Mouse (Mus musculus): ENCODE data around the gene Commd1. TPM values are rescaled to one million over a fixed set of nuclear protein-coding genes. Genes with fewer than 3 reads are reported as not detected.

Commd1 gene
- polyA plus RNA-seq, 1 experiment: 35.7 TPM

DNA sequence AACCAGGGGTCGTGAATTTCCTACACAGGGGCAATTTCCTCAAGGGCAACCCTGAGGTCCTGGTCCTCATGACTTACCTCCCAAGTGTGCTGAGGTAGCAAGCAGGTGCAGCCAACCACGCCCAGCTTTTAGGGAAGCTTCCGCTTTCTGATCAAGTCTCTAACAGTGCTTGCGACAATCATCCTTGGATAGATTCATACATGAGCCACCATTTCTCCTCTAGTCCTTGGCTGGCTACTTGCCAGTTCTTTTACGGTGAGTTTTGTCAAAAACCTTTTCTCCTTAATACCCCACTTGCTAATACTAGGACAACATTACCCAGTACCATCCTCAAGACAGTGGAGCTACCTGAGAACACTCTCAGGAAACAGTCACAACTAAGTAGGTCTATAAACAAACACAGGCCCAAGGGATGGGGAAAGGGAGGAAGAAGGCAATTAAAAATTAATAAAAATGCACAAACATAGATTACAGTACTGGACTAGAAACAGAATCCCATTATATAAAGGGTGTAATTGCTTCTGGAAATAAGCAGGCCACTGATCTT, 133.5 kb downstream of the Commd1 start:
- Histone ChIP-seq H3K4me3 (ENCODE audit: insufficient read depth, low read depth, low read length) (no peak overlapping the region), H3K27me3 (replicated peaks; ENCODE audit: control insufficient read depth, insufficient read depth, low read length) (no peaks in the 10 kb centered on the region), H3K27ac (ENCODE audit: insufficient read depth, low read depth, low read length) (peak overlapping the region; percentile 92), H3K4me1 (ENCODE audit: control insufficient read depth, insufficient read depth, low read length) (peaks cover 81% of the 10 kb centered on the region), H3K36me3 (ENCODE audit: control insufficient read depth, insufficient read depth, low read length) (no peaks in the 10 kb centered on the region)
- TF ChIP-seq POLR2A (IDR thresholded peaks at IDR 0.05; ENCODE audit: low read depth, low read length): no peak
- TF ChIP-seq CTCF (conservative IDR thresholded peaks at IDR 0.05; ENCODE audit: insufficient read depth, insufficient read length, low read depth, low read length): no peak
- peak; percentile 51 for DNase-seq
- 34% methylated on average over 5 of the region's 5 CpGs for WGBS

DNA sequence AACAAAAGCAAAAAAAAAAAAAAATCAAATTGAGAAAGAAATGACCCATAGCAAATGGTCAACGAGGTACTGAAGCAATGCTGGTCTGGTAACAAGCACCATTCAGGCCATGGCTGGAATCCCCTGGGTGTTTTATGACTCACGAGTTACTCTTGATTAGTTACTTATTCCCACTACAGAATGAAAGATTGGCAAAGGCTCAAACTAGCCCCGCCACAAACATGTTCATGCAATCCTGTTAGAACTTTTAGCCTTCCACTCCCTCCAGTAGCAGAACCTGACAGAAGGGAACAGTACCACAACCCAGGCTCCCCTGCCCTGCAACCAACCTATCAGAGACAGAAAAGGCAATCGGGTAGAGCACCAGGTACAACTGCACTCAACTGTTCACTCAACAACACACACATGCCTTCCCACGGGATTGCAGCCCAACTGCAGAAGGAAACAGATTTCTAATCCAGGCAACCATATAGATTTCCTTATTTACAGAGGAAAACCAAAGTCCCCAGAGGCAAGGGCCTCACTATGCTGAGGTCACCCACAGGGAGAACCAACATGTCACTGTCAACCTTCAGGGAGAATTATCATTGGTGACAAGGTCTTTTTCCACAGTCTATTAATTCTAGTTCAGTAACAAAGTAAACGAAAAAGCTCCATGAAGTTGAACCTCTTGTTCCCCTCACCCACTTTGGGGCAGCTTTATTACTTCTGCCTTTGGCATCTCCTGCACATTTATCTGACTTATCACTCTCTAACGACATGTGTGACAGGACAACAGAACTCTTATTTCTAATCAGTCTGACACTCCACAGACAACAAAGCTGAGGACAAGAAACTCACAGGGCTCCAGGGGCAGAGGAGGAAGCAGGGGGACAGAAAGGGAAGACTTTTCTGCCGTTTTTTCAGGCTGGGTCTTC, 134.2 kb downstream of the Commd1 start:
- TF ChIP-seq POLR2A (IDR thresholded peaks at IDR 0.05; ENCODE audit: low read depth, low read length): no peak
- no peak for TF ChIP-seq CTCF (conservative IDR thresholded peaks at IDR 0.05; ENCODE audit: insufficient read depth, insufficient read length, low read depth, low read length)
- DNase-seq: peak; percentile 95
- Histone ChIP-seq H3K27ac (ENCODE audit: insufficient read depth, low read depth, low read length) (peak overlapping the region; percentile 98), H3K27me3 (replicated peaks; ENCODE audit: control insufficient read depth, insufficient read depth, low read length) (no peaks in the 10 kb centered on the region), H3K36me3 (ENCODE audit: control insufficient read depth, insufficient read depth, low read length) (no peaks in the 10 kb centered on the region), H3K4me3 (ENCODE audit: insufficient read depth, low read depth, low read length) (no peak overlapping the region), H3K4me1 (ENCODE audit: control insufficient read depth, insufficient read depth, low read length) (peaks cover 81% of the 10 kb centered on the region)
- 9% methylated on average over 8 of the region's 8 CpGs for WGBS

DNA sequence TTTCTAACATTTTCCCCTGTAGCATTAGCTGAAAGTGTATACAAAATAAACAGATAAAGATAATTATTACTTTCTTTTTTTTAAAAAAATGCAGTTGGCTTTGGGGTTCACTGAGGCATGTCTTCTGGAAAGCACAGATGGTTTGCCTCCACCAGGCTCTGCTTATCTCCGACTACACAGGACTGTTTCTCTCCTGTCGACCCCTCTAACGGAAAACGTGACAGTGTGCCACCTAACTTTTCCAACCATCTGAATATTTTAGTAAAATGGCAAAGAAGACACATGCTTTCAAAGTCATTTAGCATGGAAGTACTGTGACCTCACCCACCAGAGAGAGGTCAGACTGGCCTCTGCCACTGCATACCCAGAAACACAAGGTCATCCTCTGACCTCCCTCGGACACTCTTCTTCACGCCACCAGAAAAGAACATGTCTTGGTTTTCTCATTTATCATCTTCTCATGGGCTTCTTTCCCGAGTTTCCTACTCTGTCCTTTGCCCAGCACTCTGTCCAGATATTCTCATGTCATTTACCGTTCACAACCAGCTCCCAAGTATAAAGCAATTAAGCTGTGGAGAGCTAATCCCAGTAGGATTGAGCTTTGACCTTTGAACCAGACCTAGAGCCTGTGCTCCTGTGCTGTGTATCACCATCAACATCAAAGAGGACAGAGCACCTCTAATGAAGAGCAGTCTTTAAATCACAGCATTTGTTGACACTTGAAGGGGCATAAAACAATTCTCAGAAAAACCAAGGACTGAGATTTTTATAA, 135.0 kb downstream of the Commd1 start:
- TF ChIP-seq POLR2A (IDR thresholded peaks at IDR 0.05; ENCODE audit: low read depth, low read length) (no peak), CTCF (conservative IDR thresholded peaks at IDR 0.05; ENCODE audit: insufficient read depth, insufficient read length, low read depth, low read length) (no peak)
- no peaks in the 10 kb centered on the region for H3K36me3 ChIP-seq (ENCODE audit: control insufficient read depth, insufficient read depth, low read length)
- H3K4me1 ChIP-seq (ENCODE audit: control insufficient read depth, insufficient read depth, low read length): peaks cover 79% of the 10 kb centered on the region
- peak overlapping the region; percentile 98 for H3K27ac ChIP-seq (ENCODE audit: insufficient read depth, low read depth, low read length)
- DNase-seq: peak; percentile 88
- WGBS: 22% methylated on average over 8 of the region's 8 CpGs
- no peaks in the 10 kb centered on the region for H3K27me3 ChIP-seq (replicated peaks; ENCODE audit: control insufficient read depth, insufficient read depth, low read length)
- no peak overlapping the region for H3K4me3 ChIP-seq (ENCODE audit: insufficient read depth, low read depth, low read length)

Other genes with a start within 250 kb of the Commd1 start
- gene B3gnt2, start 121.4 kb downstream of the Commd1 start, polyA plus RNA-seq (2012; rRNA removed): 19.5 and 21.0 TPM in 2 replicates
- 5.9 and 6.1 TPM in 2 replicates for gene Zrsr1, start 10.4 kb downstream of the Commd1 start, polyA plus RNA-seq (2012; rRNA removed)
- gene Gm28048, start 292 bp downstream of the Commd1 start, polyA plus RNA-seq (2012; rRNA removed): 1.4 and 1.7 TPM in 2 replicates
- 109 and 148 TPM in 2 replicates for gene Cct4, start 8.1 kb upstream of the Commd1 start, polyA plus RNA-seq (2012; rRNA removed)
- 2.5 and 4.0 TPM in 2 replicates for gene Fam161a, start 25.1 kb upstream of the Commd1 start, polyA plus RNA-seq (2012; rRNA removed)

All from kidney, adult 2 months (tissue).